8 mouse cellular contexts compared by ENCODE assay signal in genomic region chr1:131882787-131883186, GRCm38 (mm10). TPM values are rescaled to one million over a fixed set of nuclear protein-coding genes. Genes with fewer than 3 reads are reported as not detected.
DNase-seq lines count a peak whose midpoint lies in the region; ATAC-seq and TF ChIP-seq lines count a peak whose summit lies in the region.

No protein-coding gene starts in this region.

- no peak for TF ChIP-seq POLR2A in brain, embryonic 14.5 days (IDR thresholded peaks at IDR 0.05; ENCODE audit: borderline replicate concordance, extremely low read depth, insufficient read depth, insufficient read length, poor library complexity, severe bottlenecking)

- H3K27ac ChIP-seq in gastrocnemius, adult 2 months = no peak overlapping the region

- intact Hi-C loops in gastrocnemius, adult 2 months (cut with DNase I) = no loop called here
- intact Hi-C loops in left cerebral cortex, postnatal 10 days (cut with DNase I) = no loop called here

- DNase-seq in gastrocnemius, adult 2 months = no peak
- DNase-seq in gastrocnemius, adult 18-20 months (ENCODE audit: low spot score) = no peak
- peak; percentile 60 for DNase-seq in A20 (ENCODE audit: low read depth, low spot score)
- peak; percentile 7 for DNase-seq in brain, embryonic 14.5 days (ENCODE audit: low read depth)
- no peak for DNase-seq in left cerebral cortex, postnatal 10 days (ENCODE audit: extremely low spot score in 1 of 2, low spot score in 2 of 2)
- no peak for DNase-seq in testis, postnatal 14 days (ENCODE audit: low spot score)
- DNase-seq in cerebellum, postnatal 36 days = no peak

- TF ChIP-seq CTCF in gastrocnemius, adult 2 months (IDR thresholded peaks at IDR 0.05) = peak; percentile 61
- TF ChIP-seq CTCF in brain, embryonic 14.5 days (IDR thresholded peaks at IDR 0.05; ENCODE audit: borderline replicate concordance, extremely low read depth, insufficient read depth, insufficient read length) = peak; percentile 37; the same call in 1 of the 2 replicates

- no peak overlapping the region for H3K4me3 ChIP-seq in gastrocnemius, adult 2 months

- ATAC-seq in megakaryocyte, adult 5-6 weeks (ENCODE audit: poor library complexity, severe bottlenecking) = peak; percentile 66

RNA-seq across cellular contexts. Expression of gene Rab29, which starts 15.8 kb away (rescaled TPM):
- total RNA-seq in gastrocnemius, adult 2 months (2021) = 1 to 10 TPM; 5.1 to 7.4 TPM
- 1 to 10 TPM; 5.0 to 5.1 TPM for total RNA-seq in gastrocnemius, adult 18-20 months (2021)
- 7.3 and 7.8 TPM in 2 replicates for polyA plus RNA-seq in brain, embryonic 14.5 days (2012; rRNA removed)
- total RNA-seq in megakaryocyte, adult 5-6 weeks (2015) = 45.3 and 48.4 TPM in 2 replicates
- total RNA-seq in megakaryocyte, adult 5-6 weeks (2017) = 31.1 and 33.4 TPM in 2 replicates
- total RNA-seq in left cerebral cortex, postnatal 10 days (2021) = 1 to 10 TPM; 5.5 to 5.6 TPM

RNA-seq across cellular contexts. Expression of gene Nucks1, which starts 27.5 kb away (rescaled TPM):
- total RNA-seq in gastrocnemius, adult 2 months (2021) = 10 to 100 TPM; 61.7 to 71.4 TPM
- 10 to 100 TPM; 65.8 to 72.3 TPM for total RNA-seq in gastrocnemius, adult 18-20 months (2021)
- polyA plus RNA-seq in brain, embryonic 14.5 days (2012; rRNA removed) = 41.6 and 58.8 TPM in 2 replicates
- total RNA-seq in megakaryocyte, adult 5-6 weeks (2015) = 145 TPM in 2 replicates
- 234 and 235 TPM in 2 replicates for total RNA-seq in megakaryocyte, adult 5-6 weeks (2017)
- 100 to 1,000 TPM; 204 to 210 TPM for total RNA-seq in left cerebral cortex, postnatal 10 days (2021)

RNA-seq across cellular contexts. Expression of gene Slc41a1, which starts 55.5 kb away (rescaled TPM):
- total RNA-seq in gastrocnemius, adult 2 months (2021) = 10 to 100 TPM; 34.8 to 56.7 TPM
- 10 to 100 TPM; 37.7 to 47.4 TPM for total RNA-seq in gastrocnemius, adult 18-20 months (2021)
- polyA plus RNA-seq in brain, embryonic 14.5 days (2012; rRNA removed) = 21.9 and 25.4 TPM in 2 replicates
- total RNA-seq in megakaryocyte, adult 5-6 weeks (2015) = 3.4 and 7.8 TPM in 2 replicates
- total RNA-seq in megakaryocyte, adult 5-6 weeks (2017) = 3.1 and 5.3 TPM in 2 replicates
- 10 to 100 TPM; 43.8 to 43.9 TPM for total RNA-seq in left cerebral cortex, postnatal 10 days (2021)

Comparison
In these comparisons a context has a peak if more than half of its experiments do, and no peak if none do; other contexts are left out.
1. DNase-seq: peak in A20 (single experiment) and brain, embryonic 14.5 days (single experiment); none in gastrocnemius, adult 2 months (single experiment), gastrocnemius, adult 18-20 months (single experiment), left cerebral cortex, postnatal 10 days (0 of 2), testis, postnatal 14 days (single experiment) and cerebellum, postnatal 36 days (0 of 2).
2. RNA of gene Slc41a1, which starts 55.5 kb away (total RNA-seq): 34.8 to 56.7 TPM in gastrocnemius, adult 2 months, 37.7 to 47.4 TPM in gastrocnemius, adult 18-20 months and 43.8 to 43.9 TPM in left cerebral cortex, postnatal 10 days; 3.1 to 7.8 TPM in megakaryocyte, adult 5-6 weeks; every median in the first group is over 4 times any median in the second.